Mouse (Mus musculus) heart, embryonic 13.5 days (tissue): Measurements from ENCODE around the gene Arhgap29. TPM values are rescaled to one million over a fixed set of nuclear protein-coding genes. Genes with fewer than 3 reads are reported as not detected.

Source experiments
- polyA plus RNA-seq: library from polyadenylated mRNA; unstranded; fragments of >200 nt; fragmentation: Nextera tagmentation; extraction: Ambion mirVana; gene quantifications from 2 replicates; pipeline ENCODE4 v1.2.1, GENCODE M21; 2015

Gene Arhgap29
- polyA plus RNA-seq, 1 experiment from 2014 or later: 47.2 TPM

Other genes with a start within 250 kb of the Arhgap29 start
- 6.0 and 7.3 TPM in 2 replicates for gene F3, start 229.0 kb upstream of the Arhgap29 start, polyA plus RNA-seq
- gene Abcd3, start 137.2 kb upstream of the Arhgap29 start, polyA plus RNA-seq: 37.5 and 40.4 TPM in 2 replicates
- 2.4 and 2.5 TPM in 2 replicates for gene Abca4, start 91.9 kb downstream of the Arhgap29 start, polyA plus RNA-seq